Mouse (Mus musculus) embryonic facial prominence, embryonic 14.5 days (tissue): ENCODE data around the gene Hist1h2af. TPM values are rescaled to one million over a fixed set of nuclear protein-coding genes. Genes with fewer than 3 reads are reported as not detected.
A peak's percentile ranks its signal among the peaks of the same experiment; 100 is the strongest.
"Not testable (repeated sequence)": the region's sequence is repeated elsewhere in the genome, so short reads cannot be mapped to it uniquely, and the experiment has no call there.

Experiments used
- ATAC-seq: fragments of 200-750 bp; cut with Nextera tagmentation; 2 replicates; pipeline ENCODE4 v1.8.0; 2017; ENCODE audit warnings: low read depth, moderate number of reproducible peaks, moderate TSS enrichment
- DNase-seq: peaks from one replicate; pipeline ENCODE4 v3.0.0-alpha.2; 2015; ENCODE audit warnings: low spot score
- H3K27ac ChIP-seq: fragments of 300-500 bp; sonication (generic); replicated peaks from 2 replicates; pipeline ENCODE4 v1.5.1; 2014; ENCODE audit warnings: low read depth, mild to moderate bottlenecking, low read length, moderate library complexity
- H3K27me3 ChIP-seq: fragments of 300-500 bp; sonication (generic); replicated peaks from 2 replicates; pipeline ENCODE4 v1.6.1; 2014; ENCODE audit warnings: low read length; ENCODE audit not compliant: control insufficient read depth, insufficient read depth
- H3K36me3 ChIP-seq: fragments of 300-500 bp; sonication (generic); 2 replicates; pipeline ENCODE4 v1.6.1; 2014; ENCODE audit warnings: low read length, mixed read lengths; ENCODE audit not compliant: control insufficient read depth, insufficient read depth
- H3K4me1 ChIP-seq: fragments of 300-500 bp; sonication (generic); 2 replicates; pipeline ENCODE4 v1.6.1; 2014; ENCODE audit warnings: antibody characterized with exemption, low read length; ENCODE audit not compliant: control insufficient read depth, insufficient read depth
- H3K4me2 ChIP-seq: fragments of 300-500 bp; sonication (generic); 2 replicates; pipeline ENCODE4 v1.6.1; 2014; ENCODE audit warnings: low read depth, mild to moderate bottlenecking, low read length, moderate library complexity, mixed read lengths
- H3K4me3 ChIP-seq: fragments of 300-500 bp; sonication (generic); 2 replicates; pipeline ENCODE4 v1.5.1; 2014; ENCODE audit warnings: low read depth, mild to moderate bottlenecking, low read length
- H3K9ac ChIP-seq: fragments of 300-500 bp; sonication (generic); 2 replicates; pipeline ENCODE4 v1.6.1; 2014; ENCODE audit warnings: low read depth, mild to moderate bottlenecking, low read length, moderate library complexity, mixed read lengths
- H3K9me3 ChIP-seq: fragments of 300-500 bp; sonication (generic); 2 replicates; pipeline ENCODE4 v1.6.1; 2016; ENCODE audit warnings: low read length; ENCODE audit not compliant: control insufficient read depth
- WGBS: fragments of 180-500 bp; shearing (Covaris S2); extraction: QIAGEN DNeasy Blood & Tissue Kit; methylation state at CpG from one replicate; pipeline ENCODE4 v1.1.7; 2014; 5-methylcytosine and 5-hydroxymethylcytosine counted together
- polyA plus RNA-seq: library from polyadenylated mRNA; unstranded; fragments of >200 nt; fragmentation: Nextera tagmentation; extraction: Ambion mirVana; gene quantifications from 2 replicates; pipeline ENCODE4 v1.2.1, GENCODE M21; 2014

Gene Hist1h2af
- polyA plus RNA-seq, 1 experiment from 2014 or later = 5.2 TPM

GRCm38 (mm10) chr13:23554393-23554792, 20.7 kb downstream of the Hist1h2af start:
- Histone ChIP-seq H3K4me2 (peak overlapping the region; percentile 97), H3K9ac (peak overlapping the region; percentile 87), H3K4me1 (peaks cover 14% of the 10 kb centered on the region; the same call in 1 of the 2 replicates), H3K27ac (peak overlapping the region; percentile 98), H3K9me3 (no peaks in the 10 kb centered on the region), H3K27me3 (no peaks in the 10 kb centered on the region), H3K36me3 (no peaks in the 10 kb centered on the region), H3K4me3 (peak overlapping the region; percentile 58)
- DNase-seq (no peak), ATAC-seq (no peak)
- WGBS = 20% methylated on average over 9 of the region's 9 CpGs

- WGBS = 0% methylated on average over 49 of the region's 54 CpGs
Observed at GRCm38 (mm10) chr13:23554925-23555838, 21.5 kb downstream of the Hist1h2af start.

GRCm38 (mm10) chr13:23555839-23556416, 22.2 kb downstream of the Hist1h2af start:
- Histone ChIP-seq H3K36me3 (no peaks in the 10 kb centered on the region), H3K9me3 (no peaks in the 10 kb centered on the region), H3K27me3 (no peaks in the 10 kb centered on the region), H3K9ac (peak overlapping the region; percentile 87), H3K4me3 (peak overlapping the region; percentile 58), H3K4me1 (peaks cover 11% of the 10 kb centered on the region; the same call in 1 of the 2 replicates), H3K4me2 (peak overlapping the region; percentile 97), H3K27ac (peak overlapping the region; percentile 98)
- peak; percentile 98 for DNase-seq
- under 1% methylated on average over 18 of the region's 18 CpGs for WGBS
- ATAC-seq = peak; percentile 71

More at GRCm38 (mm10) chr13:23554925-23555838, 21.5 kb downstream of the Hist1h2af start:
- peak overlapping the region; percentile 58 for H3K4me3 ChIP-seq
- H3K4me2 ChIP-seq = peak overlapping the region; percentile 97
- H3K27ac ChIP-seq = peak overlapping the region; percentile 98
- no peaks in the 10 kb centered on the region for H3K36me3 ChIP-seq
- H3K4me1 ChIP-seq = peaks cover 14% of the 10 kb centered on the region; the same call in 1 of the 2 replicates
- DNase-seq (peak; percentile 96), ATAC-seq (peak; percentile 89)
- H3K9me3 ChIP-seq = no peaks in the 10 kb centered on the region
- H3K9ac ChIP-seq = peak overlapping the region; percentile 87
- H3K27me3 ChIP-seq = no peaks in the 10 kb centered on the region

GRCm38 (mm10) chr13:23556906-23557305, 23.2 kb downstream of the Hist1h2af start:
- ATAC-seq = no peak

GRCm38 (mm10) chr13:23560699-23561098, 27.0 kb downstream of the Hist1h2af start:
- H3K9ac ChIP-seq = 0 out of 2 replicates have a peak overlapping the region, but pooled peaks have one; percentile 34
- not testable (repeated sequence) for H3K27me3 ChIP-seq, H3K9me3 ChIP-seq, H3K4me3 ChIP-seq, H3K4me1 ChIP-seq, H3K36me3 ChIP-seq, ATAC-seq
- peak; percentile 12 for DNase-seq
- peak overlapping the region; percentile 29 for H3K4me2 ChIP-seq
- WGBS = 15% methylated on average over 2 of the region's 2 CpGs
- peak overlapping the region; percentile 28; the same call in 1 of the 2 replicates for H3K27ac ChIP-seq

More at GRCm38 (mm10) chr13:23556906-23557305, 23.2 kb downstream of the Hist1h2af start:
- H3K27me3 ChIP-seq = no peaks in the 10 kb centered on the region
- H3K9me3 ChIP-seq = no peaks in the 10 kb centered on the region
- no peaks in the 10 kb centered on the region for H3K36me3 ChIP-seq
- H3K4me2 ChIP-seq = peak overlapping the region; percentile 97
- no peak overlapping the region for H3K9ac ChIP-seq
- H3K4me1 ChIP-seq = peaks cover 10% of the 10 kb centered on the region; the same call in 1 of the 2 replicates
- 45% methylated on average over 3 of the region's 3 CpGs for WGBS
- no peak overlapping the region for H3K4me3 ChIP-seq
- DNase-seq = no peak
- peak overlapping the region; percentile 98 for H3K27ac ChIP-seq

- H3K36me3 ChIP-seq, H3K9me3 ChIP-seq, H3K27me3 ChIP-seq, ATAC-seq, H3K4me1 ChIP-seq, DNase-seq: not testable (repeated sequence)
- 4% methylated on average over 2 of the region's 5 CpGs for WGBS
- peak overlapping the region; percentile 70 for H3K4me2 ChIP-seq
- H3K9ac ChIP-seq = peak overlapping the region; percentile 63
- peak overlapping the region; percentile 98 for H3K27ac ChIP-seq
- H3K4me3 ChIP-seq = peak overlapping the region; percentile 42
Observed at GRCm38 (mm10) chr13:23561531-23561882, 27.8 kb downstream of the Hist1h2af start.

- H3K27ac ChIP-seq = peak within 1 kb of the TSS; percentile 98
- H3K27me3 ChIP-seq, H3K4me1 ChIP-seq, H3K36me3 ChIP-seq, H3K9me3 ChIP-seq: not testable (repeated sequence)
- peak within 1 kb of the TSS; percentile 63 for H3K9ac ChIP-seq
- peak within 1 kb of the TSS; percentile 70 for H3K4me2 ChIP-seq
- DNase-seq (peak; percentile 99), ATAC-seq (peak; percentile 93)
- H3K4me3 ChIP-seq = peak within 1 kb of the TSS; percentile 42
- 0% methylated on average over 35 of the region's 67 CpGs for WGBS
Observed at GRCm38 (mm10) chr13:23561883-23562659, 28.4 kb downstream of the Hist1h2af start, which contains the start of gene Hist1h3e. TSS of gene Hist1h3e (minus strand) at chr13:23562369.
